Mouse (Mus musculus): ENCODE measurements at regions not wholly inside any gene's neighbourhood (a gene's known extent, or its start where the extent isn't known, plus 50 kb on each side); places are given as distances from the start of the nearest gene placed in this dataset.

GRCm38 (mm10) chr13:41694749-41695419, 89.2 kb downstream of the Tmem170b start:
- no peak for DNase-seq (ENCODE audit: low read depth)

GRCm38 (mm10) chr13:41696767-41697445, 91.2 kb downstream of the Tmem170b start:
- DNase-seq (ENCODE audit: low read depth) = no peak

DNA sequence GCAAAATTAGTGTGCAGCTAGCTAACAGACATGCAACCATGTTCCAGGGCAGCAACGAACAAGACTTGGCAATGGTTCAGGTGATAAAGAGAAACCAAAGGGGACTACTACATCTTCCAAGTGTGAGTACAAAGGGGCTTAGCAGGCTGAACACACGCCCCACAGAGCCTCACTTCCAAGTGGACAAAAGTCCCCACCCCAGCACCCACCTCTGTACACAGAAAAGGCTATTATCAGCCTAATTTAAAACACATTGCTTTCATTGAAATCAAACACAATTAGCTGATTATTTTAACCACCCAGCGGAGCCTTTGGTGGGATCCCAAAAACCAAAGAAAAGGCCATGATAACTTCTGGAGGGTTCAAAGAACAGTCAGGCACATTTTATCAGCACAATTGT, 95.6 kb downstream of the Tmem170b start:
- DNase-seq (ENCODE audit: low read depth) = no peak

DNA sequence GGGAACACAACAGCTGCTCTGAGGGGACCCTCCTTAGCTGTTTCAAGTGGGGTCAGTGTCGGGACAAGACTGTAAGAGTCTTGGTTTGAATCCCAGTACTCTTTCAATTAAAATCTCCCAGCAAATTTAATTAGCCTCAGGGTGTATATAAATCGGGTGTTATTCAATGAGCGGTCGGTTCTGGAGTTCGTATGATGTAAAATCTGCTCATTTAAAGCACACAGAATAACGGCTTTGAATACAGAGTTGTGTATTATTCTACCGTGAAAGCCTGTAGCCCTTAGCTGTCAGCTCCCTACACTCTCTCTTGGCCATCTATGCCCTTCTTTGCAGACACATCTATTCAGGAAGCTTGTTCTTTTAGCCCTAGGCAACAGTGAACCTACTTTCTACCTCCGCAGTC, 96.1 kb downstream of the Tmem170b start:
- no peak for DNase-seq (ENCODE audit: low read depth)

- DNase-seq (ENCODE audit: low read depth) = no peak
These were observed 97.5 kb downstream of the Tmem170b start for GRCm38 (mm10) chr13:41703196-41703595.

GRCm38 (mm10) chr13:41703618-41704017, 97.9 kb downstream of the Tmem170b start:
- no peak for DNase-seq (ENCODE audit: low read depth)

GRCm38 (mm10) chr13:41704806-41705205, 99.1 kb downstream of the Tmem170b start:
- DNase-seq (ENCODE audit: low read depth) = no peak

- no peak for DNase-seq (ENCODE audit: low read depth)
These were observed 99.9 kb downstream of the Tmem170b start for GRCm38 (mm10) chr13:41705636-41706035.

DNA sequence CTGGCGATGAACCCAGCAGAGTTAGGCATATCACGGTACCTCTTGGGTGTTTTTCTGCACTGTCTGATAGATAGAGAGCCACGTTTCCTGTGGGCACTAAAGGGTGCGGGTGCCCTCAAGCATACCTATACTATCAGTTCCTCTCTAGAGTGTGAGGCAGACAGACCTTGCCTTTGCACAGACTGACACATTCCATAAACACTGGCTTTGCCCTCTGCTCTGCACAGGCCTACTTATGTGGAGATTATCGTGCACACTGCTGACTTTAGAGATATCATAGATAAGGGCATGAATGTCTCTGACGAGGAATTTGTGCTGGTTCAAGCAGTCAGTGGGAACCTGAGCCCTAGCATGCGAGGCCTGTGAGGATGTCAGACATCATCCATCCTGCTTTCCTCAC, 102.1 kb downstream of the Tmem170b start:
- DNase-seq (ENCODE audit: low read depth) = no peak

DNA sequence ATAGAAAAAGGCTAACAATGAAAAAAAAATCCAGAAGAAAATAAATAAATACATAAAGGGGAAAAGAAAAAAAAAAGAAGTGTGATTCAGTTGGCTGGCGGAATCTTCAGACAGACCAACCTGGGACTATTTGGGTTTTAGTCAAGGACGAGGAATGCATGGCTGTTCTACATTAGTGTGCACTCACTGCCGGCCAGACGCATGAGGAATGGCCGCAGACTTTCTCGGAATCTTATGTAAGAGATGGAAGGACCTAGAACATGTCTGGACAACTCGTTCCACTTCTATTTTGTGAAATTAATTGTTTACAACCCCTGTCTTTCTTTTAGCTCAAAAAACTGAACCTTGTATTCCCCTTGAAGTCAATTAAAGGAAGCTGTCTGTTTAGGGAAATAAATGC, 103.4 kb downstream of the Tmem170b start:
- no peak for DNase-seq (ENCODE audit: low read depth)

DNA sequence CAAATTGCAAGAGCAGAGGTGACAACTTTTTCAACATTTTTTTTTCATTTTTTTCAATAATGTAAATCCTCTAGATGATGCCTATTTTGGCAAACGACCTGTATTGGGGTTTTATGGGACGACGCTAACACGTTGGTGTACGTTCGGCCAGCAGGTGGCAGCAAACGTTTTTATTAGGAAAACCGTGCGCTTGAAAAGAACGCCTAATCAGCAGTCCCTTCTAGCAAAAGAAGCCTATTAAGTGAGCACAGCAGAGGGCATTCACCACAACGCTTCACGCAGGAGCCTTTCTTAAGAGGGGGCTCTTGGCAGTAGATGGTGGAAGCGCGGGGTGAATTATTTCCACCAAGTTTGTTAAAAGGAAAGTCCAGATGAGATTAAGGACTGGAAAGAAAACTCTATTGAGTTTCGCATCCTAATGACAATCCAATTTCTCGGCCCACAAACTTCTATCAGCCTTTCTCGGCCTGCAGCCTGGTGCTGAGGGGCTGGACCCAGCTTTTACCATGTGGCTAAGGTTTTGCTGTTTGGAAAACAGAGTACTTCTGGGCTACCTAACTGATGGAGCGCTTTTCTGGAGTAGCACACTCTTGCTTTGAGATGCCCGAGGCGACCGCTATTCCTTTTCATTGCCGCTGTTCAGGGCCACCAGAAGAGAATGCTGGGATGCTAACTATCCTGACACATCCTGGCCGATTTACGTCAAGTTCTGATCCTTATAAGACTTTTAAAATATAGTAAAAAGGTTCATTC, 103.9 kb downstream of the Tmem170b start:
- peak; percentile 79 for DNase-seq (ENCODE audit: low read depth)

DNA sequence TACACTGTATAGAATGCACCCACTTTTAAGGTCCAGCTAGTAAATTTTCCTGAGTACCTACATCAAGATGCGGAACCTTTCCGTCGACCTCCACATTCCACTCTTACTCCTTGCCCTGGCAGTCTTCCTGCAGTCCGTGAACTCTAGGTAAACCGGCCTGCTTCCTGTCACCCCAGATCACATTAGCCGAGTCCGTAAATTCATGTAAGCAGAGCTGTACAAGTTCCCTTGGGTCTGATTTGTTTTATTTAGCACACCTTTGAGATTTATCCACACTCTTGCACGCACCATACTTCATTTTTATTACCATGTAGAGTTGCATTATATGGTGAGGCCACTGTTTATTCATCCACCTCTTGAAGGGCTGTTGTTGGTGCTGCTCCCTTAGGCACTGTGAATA, 106.9 kb downstream of the Tmem170b start:
- DNase-seq (ENCODE audit: low read depth) = no peak
